Mouse (Mus musculus) neural tube, embryonic 12.5 days (tissue): ENCODE measurements around the gene Stk17b. TPM values are rescaled to one million over a fixed set of nuclear protein-coding genes. Genes with fewer than 3 reads are reported as not detected.
"Not testable (repeated sequence)": the region's sequence is repeated elsewhere in the genome, so short reads cannot be mapped to it uniquely, and the experiment has no call there.

Source experiments
- ATAC-seq: fragments of 200-750 bp; cut with Nextera tagmentation; 2 replicates; pipeline ENCODE4 v1.8.0; 2017; ENCODE audit warnings: low read depth, mild to moderate bottlenecking, moderate TSS enrichment, moderate library complexity; ENCODE audit not compliant: low FRiP score
- H3K27ac ChIP-seq: fragments of 300-500 bp; sonication (generic); 2 replicates; pipeline ENCODE4 v1.5.1; 2016
- H3K27me3 ChIP-seq: fragments of 300-500 bp; sonication (generic); replicated peaks from 2 replicates; pipeline ENCODE4 v1.6.1; 2016; ENCODE audit warnings: mild to moderate bottlenecking
- H3K36me3 ChIP-seq: fragments of 300-500 bp; sonication (generic); 2 replicates; pipeline ENCODE4 v1.6.1; 2016; ENCODE audit warnings: mild to moderate bottlenecking
- H3K4me1 ChIP-seq: fragments of 300-500 bp; sonication (generic); 2 replicates; pipeline ENCODE4 v1.6.1; 2016
- H3K4me2 ChIP-seq: fragments of 300-500 bp; sonication (generic); replicated peaks from 2 replicates; pipeline ENCODE4 v1.6.1; 2016; ENCODE audit warnings: mild to moderate bottlenecking
- H3K4me3 ChIP-seq: fragments of 300-500 bp; sonication (generic); 2 replicates; pipeline ENCODE4 v1.5.1; 2016
- H3K9ac ChIP-seq: fragments of 300-500 bp; sonication (generic); 2 replicates; pipeline ENCODE4 v1.6.1; 2016; ENCODE audit warnings: mild to moderate bottlenecking
- H3K9me3 ChIP-seq: fragments of 300-500 bp; sonication (generic); 2 replicates; pipeline ENCODE4 v1.6.1; 2016; ENCODE audit warnings: mild to moderate bottlenecking
- WGBS: fragments of 180-500 bp; shearing (Covaris S2); methylation state at CpG from one replicate; pipeline ENCODE4 v1.1.7; 2016; 5-methylcytosine and 5-hydroxymethylcytosine counted together
- polyA plus RNA-seq: library from polyadenylated mRNA; unstranded; fragments of >200 nt; fragmentation: Nextera tagmentation; extraction: Ambion mirVana; gene quantifications from 2 replicates; pipeline ENCODE4 v1.2.1, GENCODE M21; 2016

The Stk17b gene
- polyA plus RNA-seq, 1 experiment from 2014 or later, result 12.0 TPM

- 72% methylated on average over 5 of the region's 5 CpGs for WGBS
- no peak for ATAC-seq
- no peak overlapping the region for H3K9ac ChIP-seq
- H3K4me1 ChIP-seq, result no peaks in the 10 kb centered on the region
- H3K4me2 ChIP-seq, result no peak overlapping the region
- no peak overlapping the region for H3K27ac ChIP-seq
- no peaks in the 10 kb centered on the region for H3K9me3 ChIP-seq
- no peaks in the 10 kb centered on the region for H3K36me3 ChIP-seq
- no peak overlapping the region for H3K4me3 ChIP-seq
- H3K27me3 ChIP-seq, result no peaks in the 10 kb centered on the region
Measured at GRCm38 (mm10) chr1:53746001-53746400, 39.0 kb downstream of the Stk17b start.

- no peak overlapping the region for H3K4me2 ChIP-seq
- H3K27me3 ChIP-seq, result no peaks in the 10 kb centered on the region; the same call in 1 of the 2 replicates
- ATAC-seq, result no peak
- no peaks in the 10 kb centered on the region for H3K4me1 ChIP-seq
- H3K9ac ChIP-seq, result no peak overlapping the region
- no peaks in the 10 kb centered on the region for H3K9me3 ChIP-seq
- 88% methylated on average over 3 of the region's 3 CpGs for WGBS
- H3K4me3 ChIP-seq, result no peak overlapping the region
- no peaks in the 10 kb centered on the region for H3K36me3 ChIP-seq
- H3K27ac ChIP-seq, result no peak overlapping the region
Measured at GRCm38 (mm10) chr1:53741742-53742458, 43.1 kb downstream of the Stk17b start.

- ATAC-seq, result peak; percentile 54; the same call in 1 of the 2 replicates
- H3K4me2 ChIP-seq, result no peak overlapping the region
- no peaks in the 10 kb centered on the region for H3K36me3 ChIP-seq
- no peaks in the 10 kb centered on the region; the same call in 1 of the 2 replicates for H3K27me3 ChIP-seq
- 54% methylated on average over 4 of the region's 4 CpGs for WGBS
- no peaks in the 10 kb centered on the region for H3K4me1 ChIP-seq
- no peaks in the 10 kb centered on the region for H3K9me3 ChIP-seq
- H3K4me3 ChIP-seq, result no peak overlapping the region
- no peak overlapping the region for H3K9ac ChIP-seq
- no peak overlapping the region for H3K27ac ChIP-seq
Measured at GRCm38 (mm10) chr1:53740777-53741336, 44.2 kb downstream of the Stk17b start.

DNA sequence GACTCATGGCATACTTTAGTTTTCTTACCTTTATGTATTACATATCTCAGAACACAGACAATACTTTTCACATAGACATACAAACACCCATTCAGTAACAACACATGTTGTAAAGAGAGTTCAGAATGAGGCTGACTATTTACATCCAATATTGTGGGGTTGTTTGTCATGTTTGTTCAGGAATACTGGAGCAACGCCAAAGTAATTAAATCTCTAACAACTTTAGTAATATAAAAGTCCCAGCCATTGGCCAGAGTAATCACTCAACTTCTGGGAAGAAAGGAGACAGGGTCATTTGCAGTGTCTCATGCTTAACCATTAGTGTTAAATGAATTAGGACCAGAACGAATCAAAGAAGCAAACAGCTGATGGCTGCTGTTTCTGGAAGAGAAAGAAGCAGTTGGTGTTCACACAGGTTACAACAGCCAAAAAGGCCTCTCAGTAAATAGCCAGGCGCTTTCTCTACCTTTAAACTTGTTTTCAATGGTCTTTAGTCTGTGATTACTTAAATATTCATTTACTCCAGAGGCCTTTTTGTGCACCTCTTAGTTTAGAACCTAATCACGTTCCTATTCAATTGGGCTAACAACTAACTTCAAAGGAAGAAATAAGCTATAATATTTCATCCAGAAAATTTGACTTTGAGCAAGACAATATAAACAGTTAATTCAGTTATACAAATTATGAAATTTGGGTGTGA lies 44.8 kb downstream of the Stk17b start:
- H3K36me3 ChIP-seq, H3K4me2 ChIP-seq, H3K4me1 ChIP-seq, H3K27ac ChIP-seq, H3K27me3 ChIP-seq, H3K9ac ChIP-seq, H3K4me3 ChIP-seq, H3K9me3 ChIP-seq: not testable (repeated sequence)
- 22% methylated on average over 4 of the region's 4 CpGs for WGBS
- ATAC-seq, result peak; percentile 88

DNA sequence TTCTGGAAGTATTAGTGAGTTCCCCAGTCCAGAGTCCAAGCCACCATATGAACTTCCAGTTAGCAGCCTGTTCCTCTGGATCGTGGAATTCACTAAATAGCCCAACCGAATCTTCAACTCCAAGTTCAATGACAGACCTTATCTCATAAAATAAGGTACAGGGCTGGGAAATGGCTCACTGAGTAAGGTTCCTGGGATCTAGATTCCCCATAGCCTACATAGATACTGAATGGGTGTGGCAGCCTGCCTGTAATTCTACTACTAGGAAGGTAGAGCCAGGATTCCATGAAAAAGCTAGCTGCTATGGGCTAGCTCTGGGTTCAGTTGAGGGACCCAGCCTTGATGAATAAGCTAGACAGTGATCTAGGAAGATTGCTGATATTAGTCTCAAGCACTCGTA lies 48.4 kb downstream of the Stk17b start:
- H3K4me2 ChIP-seq, result no peak overlapping the region
- H3K9ac ChIP-seq, result no peak overlapping the region
- H3K27ac ChIP-seq, result no peak overlapping the region
- H3K4me3 ChIP-seq, result no peak overlapping the region
- no peaks in the 10 kb centered on the region; the same call in 1 of the 2 replicates for H3K27me3 ChIP-seq
- H3K36me3 ChIP-seq, result no peaks in the 10 kb centered on the region
- H3K4me1 ChIP-seq, result no peaks in the 10 kb centered on the region
- no peaks in the 10 kb centered on the region for H3K9me3 ChIP-seq
- WGBS, result 95% methylated on average over 3 of the region's 3 CpGs
- no peak for ATAC-seq

GRCm38 (mm10) chr1:53728489-53729225 lies 56.4 kb downstream of the Stk17b start:
- Histone ChIP-seq H3K4me2 (no peak overlapping the region), H3K36me3 (no peaks in the 10 kb centered on the region), H3K4me3 (no peak overlapping the region), H3K9ac (no peak overlapping the region), H3K9me3 (no peaks in the 10 kb centered on the region), H3K27ac (no peak overlapping the region), H3K4me1 (no peaks in the 10 kb centered on the region), H3K27me3 (no peaks in the 10 kb centered on the region)
- ATAC-seq, result no peak
- 83% methylated on average over 5 of the region's 5 CpGs for WGBS

- Histone ChIP-seq H3K9ac (no peak overlapping the region), H3K9me3 (no peaks in the 10 kb centered on the region), H3K27ac (no peak overlapping the region), H3K4me2 (no peak overlapping the region), H3K36me3 (no peaks in the 10 kb centered on the region), H3K4me3 (no peak overlapping the region), H3K4me1 (no peaks in the 10 kb centered on the region), H3K27me3 (no peaks in the 10 kb centered on the region)
- ATAC-seq, result no peak
- WGBS, result 93% methylated on average over 2 of the region's 2 CpGs
Measured at GRCm38 (mm10) chr1:53726883-53727282, 58.1 kb downstream of the Stk17b start.

GRCm38 (mm10) chr1:53721353-53721752 lies 63.7 kb downstream of the Stk17b start:
- H3K4me1 ChIP-seq, result no peaks in the 10 kb centered on the region
- no peak overlapping the region for H3K4me2 ChIP-seq
- no peaks in the 10 kb centered on the region for H3K36me3 ChIP-seq
- H3K27ac ChIP-seq, result no peak overlapping the region
- no peak overlapping the region for H3K4me3 ChIP-seq
- no peaks in the 10 kb centered on the region for H3K9me3 ChIP-seq
- no peak for ATAC-seq
- H3K9ac ChIP-seq, result no peak overlapping the region
- H3K27me3 ChIP-seq, result no peaks in the 10 kb centered on the region

GRCm38 (mm10) chr1:53720601-53721351 lies 64.2 kb downstream of the Stk17b start:
- WGBS, result 91% methylated on average over 5 of the region's 5 CpGs
- no peak for ATAC-seq
- Histone ChIP-seq H3K4me2 (no peak overlapping the region), H3K9me3 (no peaks in the 10 kb centered on the region), H3K4me3 (no peak overlapping the region), H3K27ac (no peak overlapping the region), H3K27me3 (no peaks in the 10 kb centered on the region), H3K9ac (no peak overlapping the region), H3K4me1 (no peaks in the 10 kb centered on the region), H3K36me3 (no peaks in the 10 kb centered on the region)

- no peak overlapping the region for H3K27ac ChIP-seq
- ATAC-seq, result no peak
- WGBS, result 88% methylated on average over 1 of the region's 1 CpGs
- no peak overlapping the region for H3K4me3 ChIP-seq
- H3K36me3 ChIP-seq, result no peaks in the 10 kb centered on the region
- H3K9me3 ChIP-seq, result no peaks in the 10 kb centered on the region
- no peak overlapping the region for H3K4me2 ChIP-seq
- H3K4me1 ChIP-seq, result no peaks in the 10 kb centered on the region
- H3K9ac ChIP-seq, result no peak overlapping the region
- H3K27me3 ChIP-seq, result no peaks in the 10 kb centered on the region
Measured at GRCm38 (mm10) chr1:53715966-53716515, 69.0 kb downstream of the Stk17b start.

GRCm38 (mm10) chr1:53715446-53715845 lies 69.6 kb downstream of the Stk17b start:
- H3K9ac ChIP-seq, result no peak overlapping the region
- no peak overlapping the region for H3K4me2 ChIP-seq
- H3K9me3 ChIP-seq, result no peaks in the 10 kb centered on the region
- H3K4me1 ChIP-seq, result no peaks in the 10 kb centered on the region
- no peaks in the 10 kb centered on the region for H3K27me3 ChIP-seq
- no peaks in the 10 kb centered on the region for H3K36me3 ChIP-seq
- no peak overlapping the region for H3K4me3 ChIP-seq
- H3K27ac ChIP-seq, result no peak overlapping the region
- no peak for ATAC-seq
- WGBS, result 5% methylated on average over 4 of the region's 4 CpGs
